Comparison of ENCODE assay signal across 24 mouse cellular contexts in genomic region chr4:94370981-94371380, GRCm38 (mm10).
"Had no signal": no experiment of that assay in that cellular context is flagged by ENCODE, and none has a peak within 500 bp of the region (broad histone marks: within the 10 kb centered on the region; RNA-seq: fewer than 3 reads in every experiment).

No protein-coding gene starts in this region.

- H3K36me3 ChIP-seq: limb, embryonic 13.5 days; liver, embryonic 12.5 days; liver, embryonic 15.5 days; lung, embryonic 15.5 days; midbrain, embryonic 10.5 days; midbrain, embryonic 15.5 days; stomach, embryonic 15.5 days had no signal

- ATAC-seq: intestine, embryonic 16.5 days; liver, embryonic 12.5 days; midbrain, embryonic 15.5 days had no signal

- H3K4me2 ChIP-seq: limb, embryonic 13.5 days; liver, embryonic 12.5 days; liver, embryonic 15.5 days; lung, embryonic 15.5 days; midbrain, embryonic 15.5 days; stomach, embryonic 15.5 days had no signal

- H3K9ac ChIP-seq: limb, embryonic 13.5 days; liver, embryonic 12.5 days; liver, embryonic 15.5 days; lung, embryonic 15.5 days; midbrain, embryonic 15.5 days; stomach, embryonic 15.5 days had no signal

- H3K27ac ChIP-seq: layer of hippocampus, adult 2 months; left cerebral cortex, adult 2 months; limb, embryonic 13.5 days; liver, embryonic 12.5 days; liver, embryonic 15.5 days; lung, embryonic 15.5 days; midbrain, embryonic 10.5 days; midbrain, embryonic 15.5 days; stomach, embryonic 15.5 days had no signal

- H3K9me3 ChIP-seq: limb, embryonic 13.5 days; liver, embryonic 12.5 days; liver, embryonic 15.5 days; lung, embryonic 15.5 days; midbrain, embryonic 10.5 days; midbrain, embryonic 15.5 days; stomach, embryonic 15.5 days had no signal

- H3K4me1 ChIP-seq: liver, embryonic 12.5 days; liver, embryonic 15.5 days; lung, embryonic 15.5 days; megakaryocyte, embryonic 14.5 days; midbrain, embryonic 10.5 days; midbrain, embryonic 15.5 days; stomach, embryonic 15.5 days had no signal

- H3K4me3 ChIP-seq: layer of hippocampus, adult 2 months; left cerebral cortex, adult 2 months; limb, embryonic 13.5 days; liver, embryonic 12.5 days; liver, embryonic 15.5 days; lung, embryonic 15.5 days; megakaryocyte, embryonic 14.5 days; midbrain, embryonic 10.5 days; midbrain, embryonic 15.5 days; stomach, embryonic 15.5 days had no signal

- H3K27me3 ChIP-seq: limb, embryonic 13.5 days; liver, embryonic 12.5 days; liver, embryonic 15.5 days; lung, embryonic 15.5 days; megakaryocyte, embryonic 14.5 days; midbrain, embryonic 15.5 days; stomach, embryonic 15.5 days had no signal

- DNase-seq: kidney, adult 18-20 months; kidney, adult 9 months; kidney, postnatal 14 days; layer of hippocampus, adult 9-11 months; layer of hippocampus, postnatal 36 days; liver; lung, adult 18-20 months; lung, postnatal 10 days; lung, postnatal 36 days; retina, postnatal 1 day; right cerebral cortex, postnatal 25 days; spleen, adult 18-20 months; thymus, postnatal 25 days had no signal
